Mouse (Mus musculus) MEL (cell line): ENCODE data around the gene Cbarp. TPM values are rescaled to one million over a fixed set of nuclear protein-coding genes. Genes with fewer than 3 reads are reported as not detected.
A peak's percentile ranks its signal among the peaks of the same experiment; 100 is the strongest.

Experiments
- DNase-seq: peaks from one replicate; pipeline ENCODE4 v3.0.0; 2011; ENCODE audit warnings: low read depth, low spot score
- H3K27ac ChIP-seq: 2 replicates; pipeline ENCODE4 v1.5.1; 2012; ENCODE audit warnings: low read depth, mild to moderate bottlenecking, control low read depth, low read length, moderate library complexity; ENCODE audit not compliant: control insufficient read depth
- H3K27me3 ChIP-seq, 2 experiments: fragments of 150-350 bp in 1 of 2; sonication (generic) in 1 of 2; 2 replicates each; pipeline ENCODE4 v1.6.1; 2012; ENCODE audit warnings: low read length in 2 of 2, mild to moderate bottlenecking in 2 of 2, improper control_type of control experiment in 1 of 2, moderate library complexity in 1 of 2; ENCODE audit not compliant: insufficient read depth in 2 of 2, control insufficient read depth in 1 of 2
- H3K36me3 ChIP-seq, 2 experiments: 2 replicates each; pipeline ENCODE4 v1.6.1; 2012 to 2014; ENCODE audit warnings: low read length in 2 of 2, improper control_type of control experiment in 1 of 2, inconsistent platforms in 1 of 2, mild to moderate bottlenecking in 1 of 2; ENCODE audit not compliant: insufficient read depth in 2 of 2, control insufficient read depth in 1 of 2
- H3K4me1 ChIP-seq, 2 experiments: fragments of 150-350 bp in 1 of 2; sonication (generic) in 1 of 2; 2 replicates each; pipeline ENCODE4 v1.6.1; 2012; ENCODE audit warnings: low read length in 2 of 2, improper control_type of control experiment in 1 of 2, mild to moderate bottlenecking in 1 of 2; ENCODE audit not compliant: insufficient read depth in 2 of 2, control insufficient read depth in 1 of 2
- H3K4me3 ChIP-seq, 2 experiments: fragments of 150-350 bp in 1 of 2; sonication (generic) in 1 of 2; 2 replicates each; pipeline ENCODE4 v1.5.1; 2012; ENCODE audit warnings: low read depth in 2 of 2, low read length in 2 of 2, mild to moderate bottlenecking in 2 of 2, moderate library complexity in 2 of 2, control low read depth in 1 of 2, improper control_type of control experiment in 1 of 2; ENCODE audit not compliant: control insufficient read depth in 1 of 2, insufficient read depth in 1 of 2
- H3K79me2 ChIP-seq: 2 replicates; pipeline ENCODE4 v1.6.1; 2012; ENCODE audit warnings: mild to moderate bottlenecking, low read length, moderate library complexity; ENCODE audit not compliant: control insufficient read depth, poor library complexity, insufficient read depth
- H3K9ac ChIP-seq: 2 replicates; pipeline ENCODE4 v1.6.1; 2012; ENCODE audit warnings: low read depth, mild to moderate bottlenecking, control low read depth, low read length, moderate library complexity; ENCODE audit not compliant: control insufficient read depth, poor library complexity, severe bottlenecking
- H3K9me3 ChIP-seq: fragments of 150-350 bp; sonication (generic); replicated peaks from 2 replicates; pipeline ENCODE4 v1.6.1; 2012; ENCODE audit warnings: mild to moderate bottlenecking, low read length, improper control_type of control experiment, moderate library complexity; ENCODE audit not compliant: insufficient read depth
- CHD1 ChIP-seq: IDR thresholded peaks from 2 replicates; pipeline ENCODE4 v1.6.1; 2012; ENCODE audit warnings: low read depth, mild to moderate bottlenecking, inconsistent platforms, low read length, improper control_type of control experiment
- CHD2 ChIP-seq: IDR thresholded peaks from 2 replicates; pipeline ENCODE4 v1.6.1; 2011; ENCODE audit warnings: low read length, improper control_type of control experiment
- CTCF ChIP-seq, 3 experiments: IDR thresholded peaks in 2 of 3; conservative IDR thresholded peaks in 1 of 3; 2 replicates each; pipeline ENCODE4 v1.5.1; 2011 to 2012; ENCODE audit warnings: low read length in 3 of 3, low read depth in 2 of 3, mild to moderate bottlenecking in 2 of 3, improper control_type of control experiment in 1 of 3, inconsistent platforms in 1 of 3, mixed read lengths in 1 of 3, moderate library complexity in 1 of 3; ENCODE audit not compliant: control insufficient read depth in 1 of 3, insufficient read depth in 1 of 3, poor library complexity in 1 of 3, severe bottlenecking in 1 of 3
- E2F4 ChIP-seq: IDR thresholded peaks from 2 replicates; pipeline ENCODE4 v1.6.1; 2011; ENCODE audit warnings: low read depth, low read length, improper control_type of control experiment, borderline replicate concordance
- ELF1 ChIP-seq: IDR thresholded peaks from 2 replicates; pipeline ENCODE4 v1.6.1; 2014; ENCODE audit warnings: low read depth, mild to moderate bottlenecking, inconsistent platforms, low read length, improper control_type of control experiment, moderate library complexity
- EP300 ChIP-seq, 2 experiments: IDR thresholded peaks; 2 replicates each; pipeline ENCODE4 v1.6.1; 2011; ENCODE audit warnings: improper control_type of control experiment in 2 of 2, low read length in 2 of 2, low read depth in 1 of 2, mild to moderate bottlenecking in 1 of 2
- ETS1 ChIP-seq: IDR thresholded peaks from 2 replicates; pipeline ENCODE4 v1.6.1; 2012; ENCODE audit warnings: low read depth, mild to moderate bottlenecking, inconsistent platforms, low read length, improper control_type of control experiment, moderate library complexity
- GATA1 ChIP-seq: IDR thresholded peaks from 2 replicates; pipeline ENCODE4 v1.6.1; 2011; ENCODE audit warnings: low read depth, low read length, improper control_type of control experiment
- HCFC1 ChIP-seq: IDR thresholded peaks from 2 replicates; pipeline ENCODE4 v1.6.1; 2012; ENCODE audit warnings: low read depth, mild to moderate bottlenecking, inconsistent platforms, low read length, improper control_type of control experiment, moderate library complexity
- MAZ ChIP-seq: IDR thresholded peaks from 2 replicates; pipeline ENCODE4 v1.6.1; 2012; ENCODE audit warnings: low read depth, mild to moderate bottlenecking, inconsistent platforms, low read length, improper control_type of control experiment
- MXI1 ChIP-seq: IDR thresholded peaks from 2 replicates; pipeline ENCODE4 v1.6.1; 2011; ENCODE audit warnings: mild to moderate bottlenecking, low read depth, low read length, improper control_type of control experiment
- MYC ChIP-seq: IDR thresholded peaks from 2 replicates; pipeline ENCODE4 v1.6.1; 2011; ENCODE audit warnings: low read depth, mild to moderate bottlenecking, low read length, improper control_type of control experiment, moderate library complexity
- NELFE ChIP-seq: IDR thresholded peaks from 2 replicates; pipeline ENCODE4 v1.6.1; 2011; ENCODE audit warnings: low read depth, low read length, improper control_type of control experiment
- NRF1 ChIP-seq: IDR thresholded peaks from 2 replicates; pipeline ENCODE4 v1.6.1; 2014; ENCODE audit warnings: low read depth, mild to moderate bottlenecking, inconsistent platforms, low read length, improper control_type of control experiment, moderate library complexity; ENCODE audit not compliant: poor library complexity, insufficient read depth, severe bottlenecking
- POLR2A ChIP-seq, 2 experiments: IDR thresholded peaks; 2 replicates each; pipeline ENCODE4 v1.6.1; 2011 to 2012; ENCODE audit warnings: low read length in 2 of 2, mild to moderate bottlenecking in 2 of 2, control low read depth in 1 of 2, improper control_type of control experiment in 1 of 2, low read depth in 1 of 2, moderate library complexity in 1 of 2; ENCODE audit not compliant: control insufficient read depth in 1 of 2, insufficient read depth in 1 of 2, poor library complexity in 1 of 2
- POLR2AphosphoS2 ChIP-seq: IDR thresholded peaks from 2 replicates; pipeline ENCODE4 v1.6.1; 2011; ENCODE audit warnings: low read length, improper control_type of control experiment
- POLR2AphosphoS5 ChIP-seq: IDR thresholded peaks from 2 replicates; pipeline ENCODE4 v1.6.1; 2012; ENCODE audit warnings: low read depth, borderline replicate concordance, mild to moderate bottlenecking, inconsistent platforms, low read length, moderate library complexity, mixed read lengths
- SIN3A ChIP-seq: IDR thresholded peaks from 2 replicates; pipeline ENCODE4 v1.6.1; 2012; ENCODE audit warnings: low read length, improper control_type of control experiment, inconsistent platforms
- SMC3 ChIP-seq: IDR thresholded peaks from 2 replicates; pipeline ENCODE4 v1.6.1; 2011; ENCODE audit warnings: low read depth, low read length, improper control_type of control experiment
- TBP ChIP-seq: IDR thresholded peaks from 2 replicates; pipeline ENCODE4 v1.8.0; 2011; ENCODE audit warnings: low read depth, low read length, improper control_type of control experiment
- TCF12 ChIP-seq: IDR thresholded peaks from 2 replicates; pipeline ENCODE4 v1.6.1; 2014; ENCODE audit warnings: low read depth, mild to moderate bottlenecking, inconsistent platforms, low read length, improper control_type of control experiment, moderate library complexity
- USF1 ChIP-seq: IDR thresholded peaks from 2 replicates; pipeline ENCODE4 v1.6.1; 2014; ENCODE audit warnings: low read depth, mild to moderate bottlenecking, inconsistent platforms, low read length, improper control_type of control experiment, moderate library complexity
- ZKSCAN1 ChIP-seq: IDR thresholded peaks from 2 replicates; pipeline ENCODE4 v1.6.1; 2012; ENCODE audit warnings: low read depth, mild to moderate bottlenecking, inconsistent platforms, low read length, improper control_type of control experiment, moderate library complexity
- ZMIZ1 ChIP-seq: IDR thresholded peaks from 2 replicates; pipeline ENCODE4 v1.6.1; 2012; ENCODE audit warnings: low read depth, mild to moderate bottlenecking, inconsistent platforms, low read length, improper control_type of control experiment, moderate library complexity
- ZNF384 ChIP-seq: IDR thresholded peaks from 2 replicates; pipeline ENCODE4 v1.6.1; 2012; ENCODE audit warnings: low read depth, mild to moderate bottlenecking, inconsistent platforms, low read length, improper control_type of control experiment
- polyA plus RNA-seq, 2 experiments: library from polyadenylated mRNA; stranded (reverse) in 1 of 2; unstranded in 1 of 2; fragments of >175 nt in 1 of 2; fragments of >200 nt in 1 of 2; gene quantifications; 2 replicates each; pipeline versions ENCODE4 v1.2.1 to v1.2.4; 2012; ENCODE audit warnings: low replicate concordance in 2 of 2, low read depth in 1 of 2; ENCODE audit not compliant: insufficient read length in 2 of 2, insufficient read depth in 1 of 2, missing spikeins in 1 of 2
- total RNA-seq: library from RNA; depleted of rRNA; stranded (reverse); fragments of 300-350 nt; gene quantifications from 2 replicates; pipeline ENCODE4 v1.2.3, GENCODE M21; 2012

Gene Cbarp
- total and polyA plus RNA-seq, 3 experiments: 6.8 to 19.3 TPM; not detected in 1

DNA sequence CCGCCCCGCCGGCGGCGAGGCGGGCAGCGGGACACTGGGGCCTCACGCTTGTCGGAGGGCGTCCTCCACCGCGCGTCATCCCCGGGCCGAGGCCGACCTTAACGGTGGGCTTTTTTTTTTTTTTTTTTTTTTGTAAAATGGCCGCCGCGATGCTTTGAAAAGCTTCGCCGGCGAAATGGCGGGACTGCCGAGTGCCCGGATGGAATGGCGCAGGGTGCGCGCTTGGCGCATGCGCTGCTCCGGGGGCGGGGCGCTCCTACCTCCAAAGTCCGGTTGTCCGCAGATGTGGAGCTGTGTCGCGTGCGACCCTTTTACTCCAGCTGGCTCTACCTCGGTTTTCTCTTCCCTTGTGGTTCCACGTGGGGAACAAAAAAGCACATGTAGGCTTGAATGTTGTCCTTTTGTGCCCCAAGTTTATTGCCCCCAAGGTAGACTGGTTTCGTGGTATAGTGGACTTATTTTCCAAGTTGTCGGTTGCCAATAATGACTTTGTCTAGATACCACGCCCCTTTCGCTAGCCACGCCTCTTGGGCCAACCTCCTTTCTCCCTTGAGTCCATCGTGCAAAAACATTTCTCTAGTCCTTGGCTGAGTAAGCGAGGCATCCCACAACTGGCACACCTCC, 27.5 kb upstream of the Cbarp start (continued):
- TF ChIP-seq HCFC1: peak; percentile 70
- peak; percentile 89 for TF ChIP-seq ZNF384

DNA sequence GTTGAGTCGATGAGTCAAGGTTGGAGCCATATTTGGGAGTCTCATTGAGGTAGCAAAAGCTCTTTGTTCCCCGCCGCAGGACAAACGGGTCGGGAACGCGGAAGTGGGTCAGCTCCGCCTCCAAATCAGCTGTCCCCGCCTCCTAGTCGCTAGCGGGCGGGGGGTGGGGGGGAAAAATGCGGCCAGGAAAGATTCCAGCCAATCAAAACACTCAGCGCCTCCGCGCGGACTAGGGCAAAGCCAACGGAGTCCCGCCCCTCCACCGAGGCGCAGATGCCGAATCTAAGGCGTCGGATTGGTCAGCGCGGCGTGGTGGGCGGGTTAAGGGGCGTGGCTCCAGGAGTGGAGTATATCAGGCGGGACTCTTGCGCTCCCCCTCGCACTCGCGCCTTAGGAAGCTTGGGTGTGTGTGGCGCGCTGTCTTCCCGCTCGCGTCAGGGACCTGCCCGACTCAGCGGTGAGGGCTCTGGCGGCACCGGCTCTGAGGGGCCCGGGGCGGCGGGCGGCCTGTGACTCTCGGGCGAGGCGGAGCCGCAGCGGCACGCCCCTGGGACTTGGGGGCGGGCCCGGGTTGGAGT, 26.9 kb upstream of the Cbarp start:
- Histone ChIP-seq H3K9ac (peak overlapping the region; percentile 92), H3K79me2 (peaks cover 8% of the 10 kb centered on the region; the same call in 1 of the 2 replicates), H3K36me3 (peaks cover 0 to 13% of the 10 kb centered on the region in 2 experiments; a peak in 2 of 4 replicates), H3K27ac (peak overlapping the region; percentile 90), H3K9me3 (no peaks in the 10 kb centered on the region), H3K4me3 (peak overlapping the region; percentile 67 to 84), H3K4me1 (peaks cover 4 to 25% of the 10 kb centered on the region in 2 experiments; a peak in 3 of 4 replicates), H3K27me3 (no peaks in the 10 kb centered on the region)
- TF ChIP-seq USF1 (peak; percentile 59), SIN3A (peak; percentile 69), TBP (peak; percentile 98), CTCF (IDR thresholded peaks at IDR 0.05 in 2 of 3, conservative IDR thresholded peaks at IDR 0.05 in 1 of 3; ENCODE audit: control insufficient read depth in 1 of 3, insufficient read depth in 1 of 3, low read depth in 2 of 3, low read length in 3 of 3, poor library complexity in 1 of 3, severe bottlenecking in 1 of 3) (no peak), MAZ (peak; percentile 83; the same call in 1 of the 2 replicates), ZMIZ1 (peak; percentile 97), TCF12 (0 out of 2 replicates have a peak, but pooled peaks have one; percentile 23), EP300 (IDR thresholded peaks at IDR 0.05; ENCODE audit: low read depth in 1 of 2, low read length in 2 of 2) (no peak), ELF1 (peak; percentile 99), NRF1 (peak; percentile 50), MXI1 (peak; percentile 45), E2F4 (0 out of 2 replicates have a peak, but pooled peaks have one; percentile 10), ZKSCAN1 (no peak), GATA1 (no peak), CHD2 (no peak), NELFE (peak; percentile 99), MYC (peak; percentile 22; the same call in 1 of the 2 replicates), CHD1 (no peak), POLR2A (IDR thresholded peaks at IDR 0.05; ENCODE audit: control insufficient read depth in 1 of 2, insufficient read depth in 1 of 2, low read depth in 1 of 2, low read length in 2 of 2, poor library complexity in 1 of 2) (peak; percentile 98 to 99), HCFC1 (peak; percentile 71), ETS1 (0 out of 2 replicates have a peak, but pooled peaks have one; percentile 51), POLR2AphosphoS2 (peak; percentile 98), SMC3 (no peak), POLR2AphosphoS5 (peak; percentile 90)
- peak; percentile 98 for DNase-seq
